Mouse (Mus musculus) cerebellum, adult (tissue): ENCODE results near the gene Spout1.
A peak's percentile ranks its signal among the peaks of the same experiment; 100 is the strongest.
"Not testable (repeated sequence)": the region's sequence is repeated elsewhere in the genome, so short reads cannot be mapped to it uniquely, and the experiment has no call there.

Experiments used
- ATAC-seq: cut with Nextera tagmentation; 2 replicates; pipeline ENCODE4 v1.9.2; 2017; ENCODE audit warnings: mild to moderate bottlenecking, moderate library complexity, mixed read lengths; ENCODE audit not compliant: insufficient number of reproducible peaks, low FRiP score, low TSS enrichment

Gene Spout1

GRCm38 (mm10) chr2:30182424-30182823 is 4.2 kb upstream of the Spout1 start:
- no peak for ATAC-seq

DNA sequence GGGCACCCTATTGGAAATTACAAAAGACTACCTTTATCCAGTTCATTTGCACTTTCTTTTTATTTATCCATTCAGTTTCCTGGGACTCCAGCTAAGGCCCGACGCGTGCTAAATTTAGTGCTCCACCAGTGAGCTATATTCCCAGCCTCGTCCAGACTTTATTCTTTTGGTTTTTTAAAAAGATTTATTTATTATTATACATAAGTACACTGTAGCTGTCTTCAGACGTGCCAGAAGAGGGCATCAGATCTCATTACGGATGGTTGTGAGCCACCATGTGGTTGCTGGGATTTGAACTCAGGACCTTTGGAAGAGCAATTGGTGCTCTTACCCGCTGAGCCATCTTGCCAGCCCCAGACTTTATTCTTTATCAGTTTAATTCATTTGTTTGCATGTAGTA is 452 bp upstream of the Spout1 start:
- not testable (repeated sequence) for ATAC-seq

DNA sequence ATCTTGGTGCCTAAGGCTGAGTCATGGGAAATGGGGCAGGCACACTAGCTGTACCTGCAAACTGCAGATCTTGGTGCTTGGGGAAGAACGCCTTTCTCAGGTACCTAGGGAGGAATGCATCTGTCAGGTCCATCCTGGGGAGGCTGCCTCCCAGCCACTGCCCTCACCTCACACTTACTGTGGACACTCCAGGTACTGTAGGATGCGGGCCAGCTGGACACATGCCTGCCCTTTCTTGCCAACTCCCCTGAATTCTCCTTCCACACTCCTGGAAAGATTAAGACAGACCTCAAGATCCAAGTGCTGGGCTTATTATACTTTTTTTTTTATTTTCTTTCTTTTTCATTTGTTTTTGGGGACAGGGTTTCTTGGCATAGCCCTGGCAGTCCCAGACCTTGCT is 1.7 kb downstream of the Spout1 start:
- ATAC-seq: no peak

- ATAC-seq: no peak
These were observed 2.4 kb downstream of the Spout1 start for GRCm38 (mm10) chr2:30175897-30176296.

GRCm38 (mm10) chr2:30173541-30174240 is 4.6 kb downstream of the Spout1 start:
- ATAC-seq: no peak

DNA sequence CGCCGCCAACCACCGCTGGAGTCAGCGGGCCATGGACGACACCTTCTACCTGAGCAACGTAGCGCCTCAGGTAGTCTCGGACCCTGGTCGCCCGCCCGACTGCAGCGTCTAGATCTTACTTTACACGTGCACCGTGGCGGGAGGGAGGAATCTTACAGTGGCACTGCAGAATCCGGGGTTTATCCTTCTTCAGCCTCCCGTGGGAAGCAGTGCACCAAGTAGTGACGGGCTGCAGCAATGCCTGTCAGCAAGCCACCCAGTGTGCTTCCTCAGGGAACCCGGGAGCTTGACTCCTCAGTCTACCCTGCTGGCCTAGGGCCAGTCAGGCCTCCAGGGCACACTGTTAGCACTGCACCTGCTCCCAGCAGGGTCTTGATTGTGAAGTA is 6.3 kb downstream of the Spout1 start:
- no peak for ATAC-seq

DNA sequence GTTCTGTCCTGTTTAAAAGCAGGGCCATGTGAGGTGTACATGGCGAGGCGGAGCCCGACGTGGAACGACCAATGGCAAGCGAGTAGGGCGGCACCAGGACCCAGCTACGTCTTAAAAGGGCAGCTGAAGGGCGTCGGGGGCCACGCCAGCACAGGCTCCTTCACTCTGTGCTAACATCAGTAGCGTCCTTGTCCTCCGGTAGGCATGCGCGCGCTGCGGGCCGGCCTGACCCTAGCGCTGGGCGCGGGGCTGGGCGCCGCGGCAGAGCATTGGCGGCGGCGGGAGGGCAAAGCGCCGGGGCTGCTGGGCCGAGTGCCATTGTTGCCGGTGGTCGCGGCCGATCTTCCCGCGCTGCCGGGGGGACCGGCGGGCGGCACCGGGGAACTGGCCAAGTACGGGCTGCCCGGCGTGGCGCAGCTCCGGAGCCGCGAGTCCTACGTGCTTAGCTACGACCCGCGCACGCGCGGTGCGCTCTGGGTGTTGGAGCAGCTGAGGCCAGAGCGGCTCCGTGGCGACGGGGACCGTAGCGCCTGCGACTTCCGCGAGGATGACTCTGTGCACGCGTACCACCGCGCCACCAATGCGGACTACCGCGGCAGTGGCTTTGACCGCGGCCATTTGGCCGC is 6.8 kb downstream of the Spout1 start, which contains the start of gene Endog:
Endog (plus strand) TSS at position 123 of the 626 bp plus-strand sequence.
- ATAC-seq: peak; percentile 94

DNA sequence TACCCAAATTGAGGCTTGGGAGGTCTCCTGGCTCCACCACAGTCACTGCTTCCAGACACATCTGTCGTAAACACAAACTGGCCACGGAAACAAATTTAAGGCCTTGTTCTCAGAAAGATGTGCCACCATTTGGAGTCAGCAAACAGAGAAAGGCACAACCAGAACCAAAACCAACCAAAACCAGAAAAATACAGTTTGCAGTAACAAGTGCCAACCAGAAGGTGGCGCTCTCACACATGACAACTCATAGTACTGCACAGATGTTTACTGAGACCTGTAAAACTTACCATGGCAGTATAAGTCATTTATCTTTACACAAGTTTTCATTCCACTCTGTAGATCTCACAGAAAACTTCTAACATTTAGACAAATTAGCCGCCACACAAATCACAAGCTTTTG is 11.6 kb downstream of the Spout1 start:
- no peak for ATAC-seq

DNA sequence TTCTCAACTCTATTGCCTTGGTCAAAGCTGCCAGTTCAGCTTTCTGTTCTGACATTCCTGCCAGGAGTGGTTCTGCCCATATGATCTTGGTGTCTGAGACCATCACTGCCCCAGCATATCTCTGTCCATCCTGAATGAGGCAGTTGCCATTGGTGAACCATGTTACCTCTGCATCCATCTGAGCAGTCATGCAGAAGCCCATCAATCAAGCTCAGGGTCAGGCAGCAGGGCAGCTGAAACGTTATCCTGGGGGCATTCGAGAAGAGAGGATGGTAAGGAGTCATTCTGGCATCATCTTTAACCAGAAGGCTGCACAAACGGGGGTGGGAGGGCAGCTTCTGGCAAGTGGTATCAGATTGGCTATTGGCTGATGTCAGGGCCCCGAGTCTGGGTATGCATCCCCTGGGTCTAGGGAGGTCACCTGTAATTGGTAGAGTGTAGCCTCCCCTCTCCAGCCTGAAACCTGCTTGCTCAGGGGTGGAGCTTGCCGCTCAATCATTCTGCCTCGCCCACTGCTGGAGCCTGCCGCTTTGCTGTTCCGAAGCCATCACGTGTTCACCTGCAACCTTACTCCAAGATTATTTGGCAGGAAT is 13.8 kb downstream of the Spout1 start:
- ATAC-seq: no peak

DNA sequence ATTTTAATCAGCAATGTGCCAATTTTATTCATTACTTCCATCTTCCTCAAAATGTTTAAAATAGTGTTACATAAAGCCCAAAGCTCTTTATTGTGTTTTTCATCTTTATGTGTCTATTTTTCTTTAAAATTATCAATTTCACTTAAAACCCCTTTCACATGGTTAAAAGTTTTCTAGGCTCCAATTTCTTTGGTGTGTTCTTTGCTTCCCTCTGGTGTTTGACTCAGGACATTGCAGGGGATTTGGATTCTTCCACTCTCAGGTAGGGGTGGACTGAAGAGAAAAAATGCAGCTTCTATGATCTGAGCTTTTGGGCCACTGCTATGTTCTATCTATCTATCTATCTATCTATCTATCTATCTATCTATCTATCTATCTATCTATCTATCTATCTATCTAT is 16.4 kb downstream of the Spout1 start:
- ATAC-seq: no peak

- not testable (repeated sequence) for ATAC-seq
These were observed 18.4 kb downstream of the Spout1 start for GRCm38 (mm10) chr2:30159871-30160270.

- ATAC-seq: no peak
These were observed 25.6 kb downstream of the Spout1 start for GRCm38 (mm10) chr2:30152616-30153015.

- ATAC-seq: no peak
These were observed 26.4 kb downstream of the Spout1 start for GRCm38 (mm10) chr2:30151840-30152239.

- no peak for ATAC-seq
These were observed 30.8 kb downstream of the Spout1 start for GRCm38 (mm10) chr2:30147466-30147865.

GRCm38 (mm10) chr2:30144436-30144835 is 33.8 kb downstream of the Spout1 start:
- ATAC-seq: no peak

DNA sequence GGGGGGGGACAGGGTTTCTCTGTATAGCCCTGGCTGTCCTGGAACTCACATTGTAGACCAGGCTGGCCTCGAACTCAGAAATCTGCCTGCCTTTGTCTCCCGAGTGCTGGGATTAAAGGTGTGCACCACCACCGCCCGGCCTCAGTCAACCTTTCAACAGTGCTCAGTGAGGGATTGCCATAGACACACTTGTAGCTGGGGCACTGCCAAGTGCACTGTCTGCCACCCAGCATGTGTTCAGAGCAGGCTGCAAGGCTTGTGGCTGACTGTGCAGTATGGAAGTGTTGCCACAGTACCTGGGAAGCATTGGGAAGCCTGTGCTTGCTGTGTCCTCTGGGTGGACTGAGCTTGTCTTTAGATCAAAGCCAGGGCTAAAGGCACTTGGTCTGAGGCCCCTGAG is 38.2 kb downstream of the Spout1 start:
- peak; percentile 45; the same call in 1 of the 2 replicates for ATAC-seq

DNA sequence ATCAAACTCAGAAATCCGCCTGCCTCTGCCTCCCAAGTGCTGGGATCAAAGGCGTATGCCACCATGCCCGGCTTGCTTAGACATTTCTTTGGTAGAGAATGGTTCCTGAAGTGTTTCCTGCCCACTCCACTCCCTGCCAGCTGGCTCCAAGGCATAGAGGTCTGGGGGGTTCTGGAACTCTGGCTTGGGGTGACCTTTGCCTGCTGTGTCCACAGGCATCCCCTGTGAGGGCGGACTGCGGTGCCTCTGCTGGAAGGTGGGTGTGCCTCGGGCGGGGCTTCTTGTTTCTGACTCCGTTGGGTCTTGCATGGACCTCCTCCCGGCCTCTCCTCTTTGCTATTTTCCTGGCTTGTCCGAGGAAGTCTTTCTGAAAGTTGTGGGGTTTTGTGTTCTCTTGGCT is 41.8 kb downstream of the Spout1 start:
- no peak for ATAC-seq

DNA sequence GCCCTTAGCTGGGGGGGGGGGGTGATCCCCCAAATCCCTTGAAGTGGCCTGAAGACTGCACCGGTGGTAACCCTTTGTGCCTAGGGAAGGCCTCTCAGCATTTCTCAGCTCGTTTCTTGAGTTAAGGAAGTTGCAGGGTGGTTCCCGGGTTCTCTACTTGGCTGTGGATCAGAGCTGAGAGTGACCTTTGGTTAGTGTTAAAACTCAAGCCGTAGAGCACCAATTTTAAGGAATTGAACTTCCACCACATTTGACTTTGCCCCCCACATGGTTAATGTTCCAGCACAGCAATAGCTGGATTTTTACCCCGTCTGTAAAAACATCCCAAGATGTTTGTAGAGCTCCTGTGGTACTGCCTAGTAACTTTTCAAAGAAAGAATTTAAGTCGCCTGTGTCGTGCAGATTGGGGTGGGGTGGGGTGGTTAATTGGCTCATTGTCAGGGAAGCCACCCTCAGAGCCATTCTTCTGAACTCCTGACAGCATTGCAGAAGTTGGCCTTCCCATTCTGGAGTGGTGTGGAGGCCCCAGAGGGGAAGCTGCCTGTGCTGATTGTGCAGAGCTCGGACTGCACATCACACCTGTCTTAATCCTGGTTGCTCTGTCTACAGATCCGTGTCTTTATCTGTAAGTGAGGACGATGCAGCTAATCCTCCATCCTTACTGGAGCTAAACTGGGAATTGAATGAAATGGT is 43.2 kb downstream of the Spout1 start:
- ATAC-seq: no peak

GRCm38 (mm10) chr2:30134378-30134711 is 43.9 kb downstream of the Spout1 start:
- ATAC-seq: 0 out of 2 replicates have a peak, but pooled peaks have one; percentile 2

DNA sequence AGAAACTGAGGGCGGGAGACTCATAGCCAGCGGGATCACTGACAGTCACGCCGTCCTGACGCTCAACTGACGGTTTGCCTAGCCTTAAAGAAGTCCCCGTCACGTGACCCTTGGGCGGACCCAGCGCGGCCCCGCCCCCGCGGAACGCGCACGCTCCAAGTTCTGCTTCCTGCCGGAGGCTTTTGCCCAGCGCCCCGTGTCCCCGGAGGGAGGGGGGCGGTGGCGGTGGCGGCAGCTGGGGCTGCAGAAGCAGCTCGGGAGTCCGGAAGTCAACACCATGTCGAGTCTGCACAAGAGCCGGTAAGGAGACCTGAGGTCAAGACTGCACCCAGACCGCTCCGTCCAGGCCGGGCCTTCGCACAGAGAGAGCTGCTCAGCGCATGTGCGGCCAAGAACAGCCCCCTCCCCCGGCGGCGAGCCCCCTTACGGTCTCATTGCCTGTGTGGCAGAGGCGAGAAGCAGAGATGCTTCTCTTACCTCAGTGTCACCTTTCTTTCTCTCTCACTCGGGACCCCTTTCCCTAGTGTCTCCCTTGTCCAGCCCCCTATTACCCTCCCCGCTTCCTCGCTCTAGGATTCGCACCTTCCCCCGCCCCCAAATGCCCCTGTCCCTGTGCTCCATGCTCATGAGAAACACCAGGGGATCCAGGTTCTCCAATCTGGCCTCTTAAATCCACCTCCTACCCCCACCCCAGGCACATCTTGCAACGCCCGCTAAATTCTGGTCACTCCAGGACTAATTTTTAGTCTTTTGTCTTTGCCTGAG is 44.5 kb downstream of the Spout1 start, which contains the start of gene Tbc1d13:
Tbc1d13 (plus strand) TSS at position 134 of the 765 bp plus-strand sequence.
- peak; percentile 89 for ATAC-seq
